Mouse (Mus musculus): ENCODE data around the gene Vmn1r90. TPM values are rescaled to one million over a fixed set of nuclear protein-coding genes. Genes with fewer than 3 reads are reported as not detected.

Vmn1r90 gene
- total RNA-seq, 1 experiment: 0.18 TPM

- no peak overlapping the region for H3K27ac ChIP-seq (ENCODE audit: insufficient read depth, low read depth, low read length, poor library complexity, severe bottlenecking)
- DNase-seq (ENCODE audit: low read depth, low spot score): no peak
- no peaks in the 10 kb centered on the region for H3K9me3 ChIP-seq (ENCODE audit: control insufficient read depth, insufficient read depth, low read depth, low read length)
- H3K9ac ChIP-seq (ENCODE audit: insufficient read depth, low read depth, low read length, poor library complexity, severe bottlenecking): no peak overlapping the region
- no peaks in the 10 kb centered on the region for H3K36me3 ChIP-seq (ENCODE audit: control insufficient read depth, insufficient read depth, low read length, poor library complexity, severe bottlenecking)
- TF ChIP-seq CHD2 (IDR thresholded peaks at IDR 0.05; ENCODE audit: low read depth, low read length): no peak
- no peak for TF ChIP-seq ZC3H11A (IDR thresholded peaks at IDR 0.05; ENCODE audit: borderline replicate concordance, low read depth, low read length)
- no peak for TF ChIP-seq ZNF384 (IDR thresholded peaks at IDR 0.05; ENCODE audit: low read depth, low read length)
- no peak for TF ChIP-seq HCFC1 (IDR thresholded peaks at IDR 0.05; ENCODE audit: borderline replicate concordance, insufficient read depth, low read length)
- TF ChIP-seq MAFK (IDR thresholded peaks at IDR 0.05; ENCODE audit: insufficient read depth, low read depth, low read length): no peak
- no peak overlapping the region for H3K4me3 ChIP-seq (ENCODE audit: insufficient read depth in 1 of 2, low read depth in 1 of 2, low read length in 2 of 2, poor library complexity in 1 of 2, severe bottlenecking in 1 of 2)
- no peaks in the 10 kb centered on the region for H3K4me1 ChIP-seq (ENCODE audit: control insufficient read depth in 2 of 2, insufficient read depth in 2 of 2, low read length in 2 of 2, poor library complexity in 1 of 2)
- in situ Hi-C loops (cut with MboI; ENCODE audit: low sequenced_read_pairs in 2 of 2, unreplicated experiment in 2 of 2): no loop called here
Measured at GRCm38 (mm10) chr7:14518301-14518700, 45.0 kb downstream of the Vmn1r90 start.

Other genes starting within 250 kb of the Vmn1r90 start
- gene Obox8, start 229.9 kb downstream of the Vmn1r90 start, total RNA-seq (2012; rRNA removed): not detected in 2 replicates
- not detected in 2 replicates for gene Sult2a8, start 116.7 kb downstream of the Vmn1r90 start, total RNA-seq (2012; rRNA removed)
- not detected in 2 replicates for gene Sult2a7, start 69.3 kb downstream of the Vmn1r90 start, total RNA-seq (2012; rRNA removed)
- gene Obox7, start 96.0 kb upstream of the Vmn1r90 start, total RNA-seq (2012; rRNA removed): not detected in 2 replicates